Mouse (Mus musculus) midbrain, embryonic 16.5 days (tissue): ENCODE results near the gene Ccpg1os. TPM values are rescaled to one million over a fixed set of nuclear protein-coding genes. Genes with fewer than 3 reads are reported as not detected.

Source experiments
- ATAC-seq: fragments of 200-750 bp; cut with Nextera tagmentation; 2 replicates; pipeline ENCODE4 v1.8.0; 2017; ENCODE audit warnings: moderate TSS enrichment
- H3K27ac ChIP-seq: fragments of 300-500 bp; sonication (generic); 2 replicates; pipeline ENCODE4 v1.5.1; 2014; ENCODE audit warnings: mild to moderate bottlenecking, low read length, mixed read lengths
- H3K27me3 ChIP-seq: fragments of 300-500 bp; sonication (generic); 2 replicates; pipeline ENCODE4 v1.6.1; 2014; ENCODE audit warnings: low read depth, low read length, mixed read lengths; ENCODE audit not compliant: control insufficient read depth, insufficient read depth
- H3K36me3 ChIP-seq: fragments of 300-500 bp; sonication (generic); 2 replicates; pipeline ENCODE4 v1.6.1; 2014; ENCODE audit warnings: mild to moderate bottlenecking, low read length, moderate library complexity, mixed read lengths; ENCODE audit not compliant: control insufficient read depth, insufficient read depth
- H3K4me1 ChIP-seq: fragments of 300-500 bp; sonication (generic); 2 replicates; pipeline ENCODE4 v1.6.1; 2014; ENCODE audit warnings: mild to moderate bottlenecking, low read length, mixed read lengths; ENCODE audit not compliant: control insufficient read depth, insufficient read depth
- H3K4me2 ChIP-seq: fragments of 300-500 bp; sonication (generic); 2 replicates; pipeline ENCODE4 v1.6.1; 2014; ENCODE audit warnings: mild to moderate bottlenecking, low read length, mixed read lengths
- H3K4me3 ChIP-seq: fragments of 300-500 bp; sonication (generic); 2 replicates; pipeline ENCODE4 v1.5.1; 2014; ENCODE audit warnings: low read depth, mild to moderate bottlenecking, low read length, moderate library complexity, mixed read lengths
- H3K9ac ChIP-seq: fragments of 300-500 bp; sonication (generic); 2 replicates; pipeline ENCODE4 v1.6.1; 2014; ENCODE audit warnings: low read depth, low read length, mixed read lengths
- H3K9me3 ChIP-seq: fragments of 300-500 bp; sonication (generic); replicated peaks from 2 replicates; pipeline ENCODE4 v1.6.1; 2014; ENCODE audit warnings: mild to moderate bottlenecking, low read length, mixed read lengths; ENCODE audit not compliant: control insufficient read depth, poor library complexity, severe bottlenecking
- WGBS: fragments of 180-500 bp; shearing (Covaris S2); extraction: QIAGEN DNeasy Blood & Tissue Kit; methylation state at CpG from one replicate; pipeline ENCODE4 v1.1.7; 2014; 5-methylcytosine and 5-hydroxymethylcytosine counted together
- polyA plus RNA-seq: library from polyadenylated mRNA; unstranded; fragments of >200 nt; fragmentation: Nextera tagmentation; extraction: Ambion mirVana; gene quantifications from 2 replicates; pipeline ENCODE4 v1.2.1, GENCODE M21; 2015

The Ccpg1os gene
- polyA plus RNA-seq, 1 experiment from 2014 or later: 24.2 TPM

DNA sequence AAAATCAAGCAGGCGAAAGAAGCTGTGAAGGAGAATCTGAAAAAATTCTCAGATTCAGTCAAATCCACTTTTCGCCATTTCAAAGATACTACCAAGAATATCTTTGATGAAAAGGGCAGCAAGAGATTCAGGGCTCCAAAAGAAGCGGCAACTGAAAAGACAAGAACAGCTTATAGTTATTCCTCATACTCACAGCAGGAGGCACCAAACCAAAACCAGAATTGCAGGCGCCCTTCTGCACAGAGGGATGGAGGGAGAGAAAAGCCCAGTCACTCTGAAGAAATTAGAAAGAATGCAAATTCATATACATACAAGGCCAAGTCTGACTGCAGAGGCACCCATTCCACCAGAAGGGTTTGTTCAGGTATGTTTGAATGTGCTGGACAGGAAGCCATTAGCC lies 27.4 kb upstream of the Ccpg1os start:
- WGBS: 91% methylated on average over 4 of the region's 4 CpGs
- Histone ChIP-seq H3K36me3 (peaks cover 47% of the 10 kb centered on the region), H3K9me3 (no peaks in the 10 kb centered on the region), H3K4me2 (no peak overlapping the region), H3K4me3 (no peak overlapping the region), H3K27ac (no peak overlapping the region), H3K9ac (no peak overlapping the region), H3K27me3 (no peaks in the 10 kb centered on the region), H3K4me1 (no peaks in the 10 kb centered on the region)
- no peak for ATAC-seq

DNA sequence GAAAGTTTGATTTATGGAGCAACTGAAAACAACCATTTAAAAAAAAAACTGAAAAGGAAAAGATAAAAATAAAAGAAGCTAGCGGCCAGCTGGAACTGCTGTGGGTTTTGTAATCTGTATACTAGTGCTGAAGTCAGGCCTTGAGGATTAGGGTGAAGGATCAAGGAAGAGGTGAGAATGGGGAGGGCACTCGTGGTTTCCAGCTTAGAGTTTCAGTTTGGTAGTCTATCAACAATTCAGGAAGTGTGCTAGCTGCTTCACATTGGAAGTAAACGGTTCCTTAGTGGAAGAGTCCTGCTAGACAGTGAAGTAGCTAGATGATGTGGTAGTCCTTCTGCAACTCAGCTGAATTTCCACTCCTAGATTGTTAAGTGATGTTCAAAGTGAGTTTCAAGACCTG lies 23.2 kb upstream of the Ccpg1os start:
- Histone ChIP-seq H3K9me3 (no peaks in the 10 kb centered on the region), H3K9ac (no peak overlapping the region), H3K27me3 (no peaks in the 10 kb centered on the region), H3K27ac (no peak overlapping the region), H3K4me1 (no peaks in the 10 kb centered on the region), H3K4me2 (no peak overlapping the region), H3K36me3 (peaks cover 27% of the 10 kb centered on the region), H3K4me3 (no peak overlapping the region)
- ATAC-seq: no peak
- 76% methylated on average over 3 of the region's 3 CpGs for WGBS

DNA sequence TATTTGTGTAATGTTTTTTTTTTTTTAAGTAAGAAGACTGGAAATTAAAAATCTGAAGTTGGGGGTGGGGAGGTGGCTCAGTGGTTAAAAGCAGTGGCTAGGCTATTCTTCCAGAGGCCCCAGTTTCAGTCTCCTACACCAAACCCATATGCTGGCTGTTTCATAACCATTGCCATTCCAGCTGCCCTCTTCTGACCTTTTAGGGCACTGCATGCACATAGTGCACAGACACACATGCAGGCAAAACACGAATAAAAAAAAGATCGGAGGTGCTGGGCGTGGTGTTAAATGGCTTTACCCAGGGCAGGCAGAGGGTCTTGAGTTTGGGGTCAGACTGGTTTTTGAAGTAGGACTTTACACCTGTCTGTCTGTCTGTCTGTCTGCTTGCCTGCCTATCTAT lies 21.0 kb upstream of the Ccpg1os start:
- Histone ChIP-seq H3K36me3 (peaks cover 15% of the 10 kb centered on the region), H3K4me1 (no peaks in the 10 kb centered on the region), H3K27ac (no peak overlapping the region), H3K9me3 (no peaks in the 10 kb centered on the region), H3K27me3 (no peaks in the 10 kb centered on the region), H3K9ac (no peak overlapping the region), H3K4me3 (no peak overlapping the region), H3K4me2 (no peak overlapping the region)
- 94% methylated on average over 3 of the region's 3 CpGs for WGBS
- ATAC-seq: no peak

DNA sequence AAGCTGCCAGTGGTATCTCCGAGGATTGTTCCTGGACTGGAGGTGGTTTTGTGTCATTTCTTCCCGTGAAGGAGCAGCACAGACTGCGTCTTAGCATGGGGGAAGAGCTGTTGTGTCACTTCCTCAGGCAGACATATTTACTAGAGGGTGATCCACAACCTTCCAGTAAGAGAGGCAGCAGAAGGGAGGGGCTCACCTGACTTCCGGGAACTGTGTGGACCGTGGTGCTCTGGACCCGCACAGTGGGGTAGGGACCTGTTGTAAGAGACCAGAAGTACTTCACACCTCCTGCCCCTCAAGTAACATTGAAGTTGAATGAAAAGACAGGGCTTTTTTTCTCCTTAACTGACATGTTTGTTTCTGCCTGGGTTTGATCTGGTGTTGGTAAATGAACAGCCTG lies 19.9 kb upstream of the Ccpg1os start:
- WGBS: 85% methylated on average over 6 of the region's 6 CpGs
- no peak overlapping the region for H3K4me3 ChIP-seq
- no peak for ATAC-seq
- H3K27ac ChIP-seq: no peak overlapping the region
- H3K4me1 ChIP-seq: no peaks in the 10 kb centered on the region
- H3K9me3 ChIP-seq: no peaks in the 10 kb centered on the region
- H3K9ac ChIP-seq: no peak overlapping the region
- H3K27me3 ChIP-seq: no peaks in the 10 kb centered on the region
- peaks cover 8% of the 10 kb centered on the region for H3K36me3 ChIP-seq
- H3K4me2 ChIP-seq: no peak overlapping the region

DNA sequence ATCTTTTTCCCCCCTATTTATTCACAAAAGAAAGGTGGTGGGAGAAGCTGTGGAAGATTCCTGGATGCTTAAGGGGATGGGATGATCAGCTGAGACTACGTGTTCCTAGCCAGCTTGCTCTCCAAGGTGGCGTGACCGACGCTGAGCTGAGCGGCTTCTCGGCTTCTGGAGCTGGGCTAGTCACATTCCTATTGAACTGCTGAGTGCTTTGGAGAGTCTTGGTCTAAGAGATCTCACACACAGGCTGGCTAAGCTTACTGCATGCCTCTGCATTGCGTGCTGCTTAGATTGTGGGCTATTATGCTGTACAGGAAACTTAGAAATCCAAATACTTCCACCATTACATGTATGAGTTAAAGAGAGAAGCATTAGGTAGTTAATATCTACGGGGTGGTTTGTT lies 18.9 kb upstream of the Ccpg1os start:
- H3K36me3 ChIP-seq: peaks cover 8% of the 10 kb centered on the region
- no peak overlapping the region for H3K27ac ChIP-seq
- H3K9ac ChIP-seq: no peak overlapping the region
- 89% methylated on average over 8 of the region's 8 CpGs for WGBS
- H3K9me3 ChIP-seq: no peaks in the 10 kb centered on the region
- H3K4me3 ChIP-seq: no peak overlapping the region
- ATAC-seq: no peak
- no peaks in the 10 kb centered on the region for H3K4me1 ChIP-seq
- no peaks in the 10 kb centered on the region for H3K27me3 ChIP-seq
- no peak overlapping the region for H3K4me2 ChIP-seq

DNA sequence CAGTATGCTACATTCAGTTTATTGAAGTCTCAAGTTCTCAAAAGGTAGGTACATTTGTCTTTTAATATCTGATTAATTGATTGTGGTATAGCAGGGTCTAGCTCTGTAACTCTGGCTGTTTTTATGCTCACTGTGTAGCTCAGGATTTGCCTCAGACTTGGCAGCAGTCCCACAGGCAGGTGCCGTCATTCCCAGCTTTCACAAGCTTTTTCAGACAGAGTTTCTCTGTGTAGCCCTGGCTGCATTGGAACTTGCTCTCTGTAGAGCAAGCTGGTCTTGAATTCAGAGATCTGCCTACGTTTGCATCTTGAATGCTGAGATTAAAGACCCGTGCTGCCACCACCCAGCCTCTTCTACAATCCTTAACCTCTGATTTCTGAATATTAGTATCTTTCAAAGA lies 17.0 kb upstream of the Ccpg1os start:
- H3K36me3 ChIP-seq: peaks cover 11% of the 10 kb centered on the region
- no peaks in the 10 kb centered on the region for H3K9me3 ChIP-seq
- H3K4me2 ChIP-seq: no peak overlapping the region
- H3K27me3 ChIP-seq: no peaks in the 10 kb centered on the region
- no peak overlapping the region for H3K27ac ChIP-seq
- 62% methylated on average over 3 of the region's 3 CpGs for WGBS
- ATAC-seq: no peak
- H3K4me1 ChIP-seq: no peaks in the 10 kb centered on the region
- H3K9ac ChIP-seq: no peak overlapping the region
- H3K4me3 ChIP-seq: no peak overlapping the region

DNA sequence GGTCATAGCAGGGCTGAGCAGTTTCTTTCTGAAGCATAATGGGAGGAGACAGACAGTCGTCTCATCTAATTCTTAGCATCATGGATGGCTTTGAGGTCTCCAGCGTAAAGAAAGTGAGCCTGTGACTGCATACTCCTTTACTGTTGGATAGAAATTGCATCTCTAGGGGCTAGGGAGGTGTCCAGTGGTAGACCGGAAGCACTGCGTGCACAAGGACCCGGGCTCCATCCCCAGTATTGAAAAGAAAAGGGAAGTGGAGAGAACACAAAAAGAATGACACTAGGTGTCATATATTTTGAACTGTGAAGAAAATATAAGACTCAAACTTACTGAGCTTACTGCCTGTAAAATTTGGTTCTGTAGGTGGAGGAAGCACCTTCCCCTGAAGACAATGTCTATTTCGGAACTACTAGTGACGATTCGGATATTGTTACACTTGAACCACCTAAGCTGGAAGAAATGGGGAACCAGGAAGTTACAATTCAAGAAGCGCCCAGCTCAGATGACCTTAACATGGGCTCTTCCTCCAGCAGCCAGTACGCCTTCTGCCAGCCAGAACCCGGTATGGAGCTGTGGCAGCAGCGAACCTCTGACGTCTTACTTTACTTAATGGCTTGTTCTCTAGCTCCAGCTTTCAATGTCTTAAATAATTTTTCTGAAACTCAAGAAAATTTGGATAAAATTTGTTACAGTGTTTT lies 16.3 kb upstream of the Ccpg1os start:
- peaks cover 11% of the 10 kb centered on the region for H3K36me3 ChIP-seq
- ATAC-seq: no peak
- H3K4me2 ChIP-seq: no peak overlapping the region
- H3K4me3 ChIP-seq: no peak overlapping the region
- no peaks in the 10 kb centered on the region for H3K27me3 ChIP-seq
- no peak overlapping the region for H3K9ac ChIP-seq
- no peak overlapping the region for H3K27ac ChIP-seq
- no peaks in the 10 kb centered on the region for H3K4me1 ChIP-seq
- 90% methylated on average over 13 of the region's 13 CpGs for WGBS
- no peaks in the 10 kb centered on the region for H3K9me3 ChIP-seq

DNA sequence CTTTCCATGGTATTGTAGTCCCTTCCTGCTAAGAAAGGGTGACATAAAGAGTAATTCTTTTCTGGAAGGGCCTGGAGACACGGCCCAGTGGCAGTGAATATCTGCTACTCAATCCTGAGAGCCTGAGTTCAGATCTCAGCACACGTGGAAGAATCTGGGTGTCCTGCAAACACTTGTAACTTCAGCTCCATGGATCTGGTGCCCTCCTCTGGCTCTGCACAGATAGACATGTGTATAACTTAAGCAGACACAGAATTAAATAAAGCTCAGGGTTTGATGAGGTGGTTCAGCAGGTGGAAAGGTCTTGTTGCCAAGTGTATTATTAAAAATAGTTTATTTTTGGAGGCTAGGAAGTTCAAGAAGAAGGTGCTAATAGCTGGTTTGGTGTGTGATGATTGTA lies 15.3 kb upstream of the Ccpg1os start:
- 77% methylated on average over 2 of the region's 2 CpGs for WGBS
- no peak overlapping the region for H3K4me2 ChIP-seq
- H3K9me3 ChIP-seq: no peaks in the 10 kb centered on the region
- H3K4me3 ChIP-seq: no peak overlapping the region
- no peaks in the 10 kb centered on the region for H3K4me1 ChIP-seq
- H3K36me3 ChIP-seq: peaks cover 6% of the 10 kb centered on the region
- no peak for ATAC-seq
- H3K27me3 ChIP-seq: no peaks in the 10 kb centered on the region
- no peak overlapping the region for H3K27ac ChIP-seq
- H3K9ac ChIP-seq: no peak overlapping the region

DNA sequence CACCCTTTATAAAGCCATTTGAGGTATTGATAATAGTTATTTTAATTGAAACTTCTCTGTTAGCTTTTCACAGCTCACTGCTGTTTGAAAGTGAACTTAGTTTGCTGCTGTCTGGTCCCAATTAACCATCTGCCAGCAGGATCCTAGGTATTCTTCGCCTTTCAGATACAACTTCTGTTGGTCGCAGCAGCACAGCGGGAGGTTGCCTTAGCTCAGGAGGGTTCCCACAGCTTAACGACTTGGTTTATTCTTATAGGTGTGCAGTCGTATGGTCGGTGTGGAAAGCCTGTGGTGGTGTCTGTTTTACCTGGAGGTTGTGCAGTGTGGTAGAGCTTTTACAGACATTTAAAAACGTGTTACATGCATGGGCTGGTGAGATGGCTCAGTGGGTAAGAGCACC lies 11.6 kb upstream of the Ccpg1os start:
- ATAC-seq: no peak
- 0 out of 2 replicates have a peak, but pooled peaks cover 3% of the 10 kb centered on the region for H3K36me3 ChIP-seq
- H3K4me1 ChIP-seq: no peaks in the 10 kb centered on the region
- H3K4me3 ChIP-seq: no peak overlapping the region
- no peak overlapping the region for H3K9ac ChIP-seq
- no peak overlapping the region for H3K27ac ChIP-seq
- no peak overlapping the region for H3K4me2 ChIP-seq
- H3K27me3 ChIP-seq: no peaks in the 10 kb centered on the region
- H3K9me3 ChIP-seq: no peaks in the 10 kb centered on the region
- WGBS: 60% methylated on average over 7 of the region's 7 CpGs
